ENCODE assay signal across 14 mouse cellular contexts in genomic region chr14:89559822-89560477, GRCm38 (mm10).
"Had no signal": no experiment of that assay in that cellular context is flagged by ENCODE, and none has a peak within 500 bp of the region (broad histone marks: within the 10 kb centered on the region; RNA-seq: fewer than 3 reads in every experiment).

No protein-coding gene starts in this region.

- ATAC-seq: liver, postnatal 0 days; midbrain, embryonic 13.5 days had no signal

- DNase-seq: kidney, adult 11 months; kidney, adult 9 months; layer of hippocampus, postnatal 36 days; liver; liver, embryonic 13.5 days; liver, postnatal 0 days; lung, postnatal 36 days; right cerebral cortex, postnatal 4 days; spleen, adult 18-20 months; thymus, postnatal 4 days had no signal

- H3K27ac ChIP-seq: liver, embryonic 13.5 days; lung, embryonic 15.5 days; midbrain, embryonic 13.5 days; neural tube, embryonic 15.5 days; stomach, embryonic 15.5 days had no signal

- H3K27me3 ChIP-seq: liver, embryonic 13.5 days; lung, embryonic 15.5 days; midbrain, embryonic 13.5 days; neural tube, embryonic 15.5 days; stomach, embryonic 15.5 days had no signal

- H3K4me2 ChIP-seq: liver, embryonic 13.5 days; lung, embryonic 15.5 days; midbrain, embryonic 13.5 days; neural tube, embryonic 15.5 days; stomach, embryonic 15.5 days had no signal

- H3K4me1 ChIP-seq: liver, embryonic 13.5 days; lung, embryonic 15.5 days; neural tube, embryonic 15.5 days; stomach, embryonic 15.5 days had no signal

- H3K9me3 ChIP-seq: liver, embryonic 13.5 days; lung, embryonic 15.5 days; midbrain, embryonic 13.5 days; neural tube, embryonic 15.5 days; stomach, embryonic 15.5 days had no signal

- H3K4me3 ChIP-seq: liver, embryonic 13.5 days; lung, embryonic 15.5 days; midbrain, embryonic 13.5 days; neural tube, embryonic 15.5 days; stomach, embryonic 15.5 days had no signal

- H3K36me3 ChIP-seq: liver, embryonic 13.5 days; lung, embryonic 15.5 days; midbrain, embryonic 13.5 days; neural tube, embryonic 15.5 days; stomach, embryonic 15.5 days had no signal

- H3K9ac ChIP-seq: liver, embryonic 13.5 days; liver, postnatal 0 days; lung, embryonic 15.5 days; midbrain, embryonic 13.5 days; neural tube, embryonic 15.5 days; stomach, embryonic 15.5 days had no signal
